Mouse (Mus musculus): ENCODE measurements around the gene Cars. TPM values are rescaled to one million over a fixed set of nuclear protein-coding genes. Genes with fewer than 3 reads are reported as not detected.

Gene Cars
- 25.4 TPM for polyA plus RNA-seq (2014; fragmentation: Illumina TruSeq; extraction: RNeasy Lipid Tissue Mini Kit (QIAGEN cat#74804); ENCODE audit: low read depth, low replicate concordance)

DNA sequence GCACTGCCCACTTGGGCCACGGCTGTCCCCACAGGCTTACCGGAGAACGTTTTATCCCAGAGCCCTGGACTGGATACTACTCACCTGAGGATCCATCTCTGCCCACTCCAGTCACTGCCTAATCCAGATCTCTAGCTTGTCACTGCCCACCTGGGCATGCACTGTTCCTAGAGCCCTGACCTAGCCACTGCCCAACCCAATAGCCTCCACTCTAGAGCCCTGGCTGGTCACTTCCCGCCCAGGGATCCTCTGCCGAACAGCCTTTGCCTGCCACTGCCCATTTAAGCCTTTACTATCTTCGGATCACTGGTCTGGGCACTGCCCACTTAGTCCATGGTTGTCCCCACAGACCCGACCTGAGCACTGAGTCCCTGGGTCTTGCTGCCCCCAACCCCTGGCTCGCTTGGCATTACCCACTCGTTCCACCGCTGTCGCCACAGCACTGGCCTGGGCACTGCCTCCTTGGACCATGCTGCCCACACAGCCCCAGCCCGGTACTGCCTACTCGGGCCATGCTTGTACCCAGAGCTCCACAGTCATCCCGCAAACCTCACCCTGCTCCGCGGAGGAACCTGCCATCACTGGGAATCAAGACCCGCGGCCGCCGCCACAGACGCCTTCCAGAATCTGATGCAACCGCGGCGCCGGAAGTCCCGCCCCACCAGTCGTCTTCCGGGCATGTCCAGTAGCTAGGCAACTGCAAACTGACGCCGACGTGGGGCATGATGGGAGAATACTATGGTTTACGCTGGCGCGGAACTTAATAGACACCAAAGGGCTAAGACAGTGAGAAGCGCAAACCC lies at the start of gene Cars:
TSS of gene Cars (minus strand) at position 663 of the 803 bp plus-strand sequence.

GRCm38 (mm10) chr7:143649034-143649768 lies 49.3 kb upstream of the Cars start, which contains the start of gene Tnfrsf22:
Tnfrsf22 (minus strand) TSS chr7:143649661.

DNA sequence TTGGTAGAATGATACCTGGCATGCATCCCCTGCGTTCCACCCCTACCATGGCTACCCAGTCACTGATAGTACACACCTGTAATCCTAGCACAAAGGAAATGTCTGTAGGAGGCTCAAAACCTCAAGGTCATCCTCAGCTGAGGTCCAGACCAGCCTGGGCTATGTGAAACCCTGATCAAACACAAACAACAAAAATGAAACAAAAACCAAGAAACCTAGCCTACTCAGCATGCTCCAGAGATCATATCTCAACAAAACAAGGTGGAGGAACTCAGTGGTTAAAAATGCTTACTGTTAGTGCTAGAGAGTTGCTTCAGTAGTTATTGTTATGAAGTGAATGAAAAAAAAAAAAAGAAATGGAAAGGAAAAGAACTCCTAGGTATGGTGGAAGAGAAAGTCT lies 28.6 kb upstream of the Cars start, which contains the start of gene Tnfrsf26:
TSS of gene Tnfrsf26 (minus strand) at position 183 of the 400 bp plus-strand sequence.

DNA sequence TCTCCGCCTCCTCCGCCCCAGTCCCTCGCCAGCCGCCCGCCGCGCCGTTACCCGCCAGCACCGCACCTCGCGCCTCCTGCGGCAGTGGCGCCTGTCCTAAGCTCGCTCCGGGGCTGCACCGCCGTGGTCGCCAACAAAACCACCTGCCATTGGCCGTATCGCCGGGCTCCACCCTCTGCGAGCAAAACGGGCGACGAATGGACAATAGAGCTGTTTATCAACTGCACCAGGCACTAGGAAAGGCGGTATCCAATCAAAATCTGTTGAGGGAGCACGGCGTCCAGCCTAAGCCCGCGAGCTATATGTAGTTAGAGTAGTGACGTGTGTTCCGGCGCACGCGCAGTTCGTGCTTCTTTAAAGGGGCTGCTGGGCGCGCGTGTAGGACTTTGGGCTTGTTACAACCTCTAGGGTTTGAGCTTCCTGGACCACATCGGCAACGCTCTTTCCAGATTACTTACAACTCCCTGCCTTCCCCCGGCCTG lies 50.9 kb downstream of the Cars start, which contains the start of gene Nap1l4:
TSS of gene Nap1l4 (minus strand) at position 131 of the 482 bp plus-strand sequence.

Other genes starting within 250 kb of the Cars start
- 22.3 TPM for gene Cdkn1c, start 139.0 kb downstream of the Cars start, polyA plus RNA-seq (2014; fragmentation: Illumina TruSeq; extraction: RNeasy Lipid Tissue Mini Kit (QIAGEN cat#74804); ENCODE audit: low read depth, low replicate concordance)
- gene Slc22a18, start 126.4 kb downstream of the Cars start, polyA plus RNA-seq (2014; fragmentation: Illumina TruSeq; extraction: RNeasy Lipid Tissue Mini Kit (QIAGEN cat#74804); ENCODE audit: low read depth, low replicate concordance), result 6.0 TPM
- 9.5 TPM for gene Phlda2, start 96.9 kb downstream of the Cars start, polyA plus RNA-seq (2014; fragmentation: Illumina TruSeq; extraction: RNeasy Lipid Tissue Mini Kit (QIAGEN cat#74804); ENCODE audit: low read depth, low replicate concordance)
- 81.0 TPM for gene Nap1l4, start 51.0 kb downstream of the Cars start, polyA plus RNA-seq (2014; fragmentation: Illumina TruSeq; extraction: RNeasy Lipid Tissue Mini Kit (QIAGEN cat#74804); ENCODE audit: low read depth, low replicate concordance)
- 0.46 TPM for gene Tnfrsf26, start 28.6 kb upstream of the Cars start, polyA plus RNA-seq (2014; fragmentation: Illumina TruSeq; extraction: RNeasy Lipid Tissue Mini Kit (QIAGEN cat#74804); ENCODE audit: low read depth, low replicate concordance)
- 1.4 TPM for gene Tnfrsf22, start 49.6 kb upstream of the Cars start, polyA plus RNA-seq (2014; fragmentation: Illumina TruSeq; extraction: RNeasy Lipid Tissue Mini Kit (QIAGEN cat#74804); ENCODE audit: low read depth, low replicate concordance)
- 1.7 TPM for gene Tnfrsf23, start 85.8 kb upstream of the Cars start, polyA plus RNA-seq (2014; fragmentation: Illumina TruSeq; extraction: RNeasy Lipid Tissue Mini Kit (QIAGEN cat#74804); ENCODE audit: low read depth, low replicate concordance)
- gene Osbpl5, start 156.9 kb upstream of the Cars start, polyA plus RNA-seq (2014; fragmentation: Illumina TruSeq; extraction: RNeasy Lipid Tissue Mini Kit (QIAGEN cat#74804); ENCODE audit: low read depth, low replicate concordance), result 15.0 TPM
- 0.36 TPM for gene Mrgprg, start 166.9 kb upstream of the Cars start, polyA plus RNA-seq (2014; fragmentation: Illumina TruSeq; extraction: RNeasy Lipid Tissue Mini Kit (QIAGEN cat#74804); ENCODE audit: low read depth, low replicate concordance)
- 0.57 TPM for gene Mrgpre, start 184.4 kb upstream of the Cars start, polyA plus RNA-seq (2014; fragmentation: Illumina TruSeq; extraction: RNeasy Lipid Tissue Mini Kit (QIAGEN cat#74804); ENCODE audit: low read depth, low replicate concordance)
- gene Nadsyn1, start 222.8 kb upstream of the Cars start, polyA plus RNA-seq (2014; fragmentation: Illumina TruSeq; extraction: RNeasy Lipid Tissue Mini Kit (QIAGEN cat#74804); ENCODE audit: low read depth, low replicate concordance), result 9.4 TPM
- gene Dhcr7, start 223.1 kb upstream of the Cars start, polyA plus RNA-seq (2014; fragmentation: Illumina TruSeq; extraction: RNeasy Lipid Tissue Mini Kit (QIAGEN cat#74804); ENCODE audit: low read depth, low replicate concordance), result 9.7 TPM